Mouse (Mus musculus): ENCODE results near the gene Tspan7. TPM values are rescaled to one million over a fixed set of nuclear protein-coding genes. Genes with fewer than 3 reads are reported as not detected.
A peak's percentile ranks its signal among the peaks of the same experiment; 100 is the strongest.

The Tspan7 gene
- polyA plus RNA-seq (2014; fragmentation: Nextera tagmentation; extraction: Ambion mirVana): 172 and 176 TPM in 2 replicates

GRCm38 (mm10) chrX:10484872-10485569 is at the start of gene Tspan7:
Gene Tspan7 (plus strand): TSS chrX:10485158.
- H3K4me1 ChIP-seq (replicated peaks; ENCODE audit: control insufficient read depth, insufficient read depth, low read length): no peaks in the 10 kb centered on the region
- WGBS: 5% methylated on average over 39 of the region's 41 CpGs
- H3K4me3 ChIP-seq (ENCODE audit: low read depth, low read length): peak within 1 kb of the TSS; percentile 50
- DNase-seq (ENCODE audit: low spot score): peak; percentile 69
- H3K27ac ChIP-seq (ENCODE audit: low read depth): no peak within 1 kb of the TSS; the same call in 1 of the 2 replicates
- H3K27me3 ChIP-seq (replicated peaks; ENCODE audit: control insufficient read depth, insufficient read depth, low read length): 0 out of 2 replicates have a peak, but pooled peaks cover 5% of the 10 kb centered on the region
- peak; percentile 84 for ATAC-seq (replicated peaks; ENCODE audit: low FRiP score, low TSS enrichment, low read depth)
- H3K9ac ChIP-seq (ENCODE audit: low read length): peak within 1 kb of the TSS; percentile 55
- peak within 1 kb of the TSS; percentile 54 for H3K4me2 ChIP-seq (ENCODE audit: low read length)
- H3K9me3 ChIP-seq (ENCODE audit: control insufficient read depth, low read length): no peaks in the 10 kb centered on the region
- H3K36me3 ChIP-seq (ENCODE audit: control insufficient read depth, insufficient read depth, low read length): no peaks in the 10 kb centered on the region

DNA sequence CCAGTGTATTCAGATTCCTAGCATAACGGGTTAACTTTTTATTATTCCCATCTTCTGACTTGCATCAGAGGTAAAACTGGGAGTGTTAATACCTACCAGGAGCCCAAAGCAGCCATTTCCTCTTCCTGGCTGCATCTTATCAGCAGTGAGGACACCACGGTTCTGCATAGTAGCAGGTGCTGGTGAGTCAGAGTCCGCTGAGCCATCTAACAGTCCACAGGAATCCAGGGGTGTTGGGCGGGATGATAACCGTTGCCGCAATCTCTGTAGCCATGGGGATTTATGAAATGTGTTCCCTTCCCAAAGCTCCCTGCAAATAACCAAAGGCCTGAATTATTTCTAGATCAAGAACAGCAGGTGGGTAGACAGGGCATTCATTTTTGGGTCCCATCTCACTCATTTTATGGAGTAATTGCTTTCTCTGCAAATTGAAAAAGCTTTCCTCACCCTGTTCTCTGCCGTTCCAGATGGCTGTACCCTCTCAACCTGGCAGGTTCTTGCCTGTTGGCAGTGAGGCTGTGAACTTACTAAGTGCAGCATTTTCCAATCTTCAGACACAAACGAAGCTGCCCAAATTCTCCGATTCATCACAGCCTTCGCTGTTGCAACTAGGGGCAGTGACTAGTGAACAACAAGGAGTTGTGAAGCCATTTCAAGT is 35.5 kb upstream of the Tspan7 start:
- 83% methylated on average over 10 of the region's 10 CpGs for WGBS
- H3K9me3 ChIP-seq (ENCODE audit: control insufficient read depth, low read length): no peaks in the 10 kb centered on the region
- ATAC-seq (replicated peaks; ENCODE audit: low FRiP score, low TSS enrichment, low read depth): no peak
- H3K27ac ChIP-seq (ENCODE audit: low read depth): no peak overlapping the region
- H3K36me3 ChIP-seq (ENCODE audit: control insufficient read depth, insufficient read depth, low read length): no peaks in the 10 kb centered on the region
- H3K4me3 ChIP-seq (ENCODE audit: low read depth, low read length): no peak overlapping the region
- no peak for DNase-seq (ENCODE audit: low spot score)
- no peaks in the 10 kb centered on the region for H3K4me1 ChIP-seq (replicated peaks; ENCODE audit: control insufficient read depth, insufficient read depth, low read length)
- no peak overlapping the region for H3K9ac ChIP-seq (ENCODE audit: low read length)
- H3K4me2 ChIP-seq (ENCODE audit: low read length): no peak overlapping the region
- no peaks in the 10 kb centered on the region for H3K27me3 ChIP-seq (replicated peaks; ENCODE audit: control insufficient read depth, insufficient read depth, low read length)

DNA sequence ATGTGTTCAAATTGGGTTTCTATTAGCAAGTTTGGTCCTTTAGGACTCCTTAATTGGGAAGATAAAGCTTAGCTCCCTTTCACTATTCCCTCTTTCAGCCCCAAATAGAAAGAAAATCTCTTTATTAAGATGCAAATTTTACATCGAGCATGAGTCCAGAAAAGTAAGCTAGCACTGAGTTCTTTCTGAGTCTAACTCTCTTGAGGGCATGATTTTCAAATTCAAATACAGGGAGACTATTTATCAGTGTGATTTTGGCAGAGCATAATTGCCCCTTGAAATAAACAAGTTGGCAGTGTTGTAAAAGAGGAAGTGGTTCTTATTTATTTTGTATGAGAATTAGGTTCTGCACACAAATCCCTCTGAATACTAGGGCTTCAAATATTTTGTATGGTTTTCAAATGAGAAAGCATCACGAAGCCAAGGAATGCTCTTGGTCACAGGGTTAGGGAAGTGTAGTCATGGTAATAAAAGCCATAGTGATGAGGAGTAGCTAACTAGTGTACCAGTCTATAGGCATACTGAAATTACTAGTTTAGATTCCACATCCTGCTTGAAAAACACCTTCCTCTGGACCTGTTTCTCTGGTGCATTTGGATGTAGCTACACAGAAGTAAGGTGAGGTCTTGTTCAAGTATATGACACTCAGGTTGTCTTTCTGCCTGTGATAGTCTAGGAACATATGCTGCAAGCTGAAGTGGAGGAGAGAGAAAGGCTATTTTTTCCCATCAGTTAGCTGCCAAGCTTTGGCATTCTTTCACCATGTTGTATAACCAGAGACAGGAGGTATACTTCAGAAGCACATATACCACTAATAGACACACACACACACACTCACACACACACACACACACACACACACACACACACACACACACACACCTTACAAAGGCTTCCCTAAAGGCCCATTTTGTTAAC is 34.6 kb upstream of the Tspan7 start:
- Histone ChIP-seq H3K4me3 (ENCODE audit: low read depth, low read length) (no peak overlapping the region), H3K27me3 (replicated peaks; ENCODE audit: control insufficient read depth, insufficient read depth, low read length) (no peaks in the 10 kb centered on the region), H3K9ac (ENCODE audit: low read length) (no peak overlapping the region), H3K27ac (ENCODE audit: low read depth) (no peak overlapping the region), H3K9me3 (ENCODE audit: control insufficient read depth, low read length) (no peaks in the 10 kb centered on the region), H3K4me2 (ENCODE audit: low read length) (no peak overlapping the region), H3K4me1 (replicated peaks; ENCODE audit: control insufficient read depth, insufficient read depth, low read length) (no peaks in the 10 kb centered on the region), H3K36me3 (ENCODE audit: control insufficient read depth, insufficient read depth, low read length) (no peaks in the 10 kb centered on the region)
- ATAC-seq (replicated peaks; ENCODE audit: low FRiP score, low TSS enrichment, low read depth) (no peak), DNase-seq (ENCODE audit: low spot score) (no peak)
- WGBS: 67% methylated on average over 2 of the region's 2 CpGs

DNA sequence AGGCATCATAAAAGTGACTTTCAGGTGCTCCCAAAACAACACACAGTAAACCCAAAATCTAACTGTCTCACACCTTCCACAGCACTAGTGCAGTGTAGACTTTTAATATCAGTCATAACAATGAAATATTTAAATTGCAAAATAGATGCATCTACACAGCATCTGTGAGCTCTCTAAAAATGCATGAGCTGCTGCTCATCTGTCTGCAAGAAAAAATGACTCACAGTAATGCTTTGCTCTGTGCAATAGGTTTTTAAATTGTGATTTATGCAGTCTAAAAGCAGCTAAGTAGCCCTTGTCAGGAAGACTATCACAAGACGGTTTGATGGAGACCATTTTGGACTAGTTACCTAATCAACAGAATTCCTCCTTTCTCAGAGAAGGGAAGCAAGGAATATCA is 31.2 kb upstream of the Tspan7 start:
- no peak for DNase-seq (ENCODE audit: low spot score)
- 30% methylated on average over 1 of the region's 1 CpGs for WGBS
- no peak overlapping the region for H3K4me2 ChIP-seq (ENCODE audit: low read length)
- H3K27me3 ChIP-seq (replicated peaks; ENCODE audit: control insufficient read depth, insufficient read depth, low read length): no peaks in the 10 kb centered on the region
- no peaks in the 10 kb centered on the region for H3K4me1 ChIP-seq (replicated peaks; ENCODE audit: control insufficient read depth, insufficient read depth, low read length)
- no peaks in the 10 kb centered on the region for H3K9me3 ChIP-seq (ENCODE audit: control insufficient read depth, low read length)
- no peak overlapping the region for H3K9ac ChIP-seq (ENCODE audit: low read length)
- no peak overlapping the region for H3K4me3 ChIP-seq (ENCODE audit: low read depth, low read length)
- ATAC-seq (replicated peaks; ENCODE audit: low FRiP score, low TSS enrichment, low read depth): no peak
- H3K36me3 ChIP-seq (ENCODE audit: control insufficient read depth, insufficient read depth, low read length): no peaks in the 10 kb centered on the region
- H3K27ac ChIP-seq (ENCODE audit: low read depth): no peak overlapping the region

DNA sequence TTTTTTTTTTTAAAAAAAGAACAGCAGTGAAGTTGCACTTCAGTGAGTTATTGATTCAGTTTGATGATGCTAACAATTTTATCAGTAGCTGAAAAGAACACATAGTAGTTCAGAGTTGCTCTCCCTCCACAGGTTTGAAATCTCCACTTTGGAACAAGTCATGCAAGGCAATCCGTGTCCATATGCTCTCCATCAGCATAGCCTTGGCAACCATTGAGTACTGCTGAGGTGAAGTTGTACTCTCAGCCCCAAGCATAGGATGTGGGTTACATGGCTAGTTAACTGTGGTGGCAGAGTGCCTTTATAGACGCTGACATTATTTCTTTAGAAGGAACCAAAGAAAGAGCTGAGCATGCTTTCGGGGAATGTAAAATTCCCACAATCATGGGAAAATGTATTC is 27.7 kb upstream of the Tspan7 start:
- no peaks in the 10 kb centered on the region for H3K27me3 ChIP-seq (replicated peaks; ENCODE audit: control insufficient read depth, insufficient read depth, low read length)
- H3K4me1 ChIP-seq (replicated peaks; ENCODE audit: control insufficient read depth, insufficient read depth, low read length): no peaks in the 10 kb centered on the region
- H3K27ac ChIP-seq (ENCODE audit: low read depth): no peak overlapping the region
- H3K36me3 ChIP-seq (ENCODE audit: control insufficient read depth, insufficient read depth, low read length): no peaks in the 10 kb centered on the region
- no peaks in the 10 kb centered on the region for H3K9me3 ChIP-seq (ENCODE audit: control insufficient read depth, low read length)
- DNase-seq (ENCODE audit: low spot score) (no peak), ATAC-seq (replicated peaks; ENCODE audit: low FRiP score, low TSS enrichment, low read depth) (no peak)
- no peak overlapping the region for H3K4me3 ChIP-seq (ENCODE audit: low read depth, low read length)
- 80% methylated on average over 3 of the region's 3 CpGs for WGBS
- H3K9ac ChIP-seq (ENCODE audit: low read length): no peak overlapping the region
- no peak overlapping the region for H3K4me2 ChIP-seq (ENCODE audit: low read length)

GRCm38 (mm10) chrX:10477088-10477487 is 7.9 kb upstream of the Tspan7 start:
- H3K4me3 ChIP-seq (ENCODE audit: low read depth, low read length): no peak overlapping the region
- H3K27me3 ChIP-seq (replicated peaks; ENCODE audit: control insufficient read depth, insufficient read depth, low read length): no peaks in the 10 kb centered on the region
- ATAC-seq (replicated peaks; ENCODE audit: low FRiP score, low TSS enrichment, low read depth): no peak
- no peak overlapping the region for H3K9ac ChIP-seq (ENCODE audit: low read length)
- no peaks in the 10 kb centered on the region for H3K4me1 ChIP-seq (replicated peaks; ENCODE audit: control insufficient read depth, insufficient read depth, low read length)
- H3K27ac ChIP-seq (ENCODE audit: low read depth): no peak overlapping the region
- no peak for DNase-seq (ENCODE audit: low spot score)
- H3K4me2 ChIP-seq (ENCODE audit: low read length): no peak overlapping the region
- H3K9me3 ChIP-seq (ENCODE audit: control insufficient read depth, low read length): no peaks in the 10 kb centered on the region
- 96% methylated on average over 1 of the region's 1 CpGs for whole genome bisulfite sequencing
- H3K36me3 ChIP-seq (ENCODE audit: control insufficient read depth, insufficient read depth, low read length): no peaks in the 10 kb centered on the region

GRCm38 (mm10) chrX:10479031-10479886 is 5.7 kb upstream of the Tspan7 start:
- DNase-seq (ENCODE audit: low spot score) (no peak), ATAC-seq (replicated peaks; ENCODE audit: low FRiP score, low TSS enrichment, low read depth) (no peak)
- no peak overlapping the region for H3K4me3 ChIP-seq (ENCODE audit: low read depth, low read length)
- H3K36me3 ChIP-seq (ENCODE audit: control insufficient read depth, insufficient read depth, low read length): no peaks in the 10 kb centered on the region
- 65% methylated on average over 10 of the region's 10 CpGs for WGBS
- H3K4me1 ChIP-seq (replicated peaks; ENCODE audit: control insufficient read depth, insufficient read depth, low read length): no peaks in the 10 kb centered on the region
- no peaks in the 10 kb centered on the region for H3K9me3 ChIP-seq (ENCODE audit: control insufficient read depth, low read length)
- H3K9ac ChIP-seq (ENCODE audit: low read length): no peak overlapping the region
- no peak overlapping the region for H3K27ac ChIP-seq (ENCODE audit: low read depth)
- 0 out of 2 replicates have a peak, but pooled peaks cover 1% of the 10 kb centered on the region for H3K27me3 ChIP-seq (replicated peaks; ENCODE audit: control insufficient read depth, insufficient read depth, low read length)
- no peak overlapping the region for H3K4me2 ChIP-seq (ENCODE audit: low read length)

- DNase-seq (ENCODE audit: low spot score): no peak
- Histone ChIP-seq H3K4me3 (ENCODE audit: low read depth, low read length) (no peak overlapping the region), H3K9me3 (ENCODE audit: control insufficient read depth, low read length) (no peaks in the 10 kb centered on the region), H3K9ac (ENCODE audit: low read length) (no peak overlapping the region), H3K4me2 (ENCODE audit: low read length) (no peak overlapping the region), H3K27ac (ENCODE audit: low read depth) (no peak overlapping the region), H3K27me3 (replicated peaks; ENCODE audit: control insufficient read depth, insufficient read depth, low read length) (0 out of 2 replicates have a peak, but pooled peaks cover 2% of the 10 kb centered on the region), H3K36me3 (ENCODE audit: control insufficient read depth, insufficient read depth, low read length) (no peaks in the 10 kb centered on the region), H3K4me1 (replicated peaks; ENCODE audit: control insufficient read depth, insufficient read depth, low read length) (no peaks in the 10 kb centered on the region)
- WGBS: 48% methylated on average over 4 of the region's 4 CpGs
- ATAC-seq (replicated peaks; ENCODE audit: low FRiP score, low TSS enrichment, low read depth): no peak
These were observed 5.0 kb upstream of the Tspan7 start for GRCm38 (mm10) chrX:10479943-10480342.
